17 mouse cellular contexts compared by ENCODE assay signal in genomic region chr7:78872831-78873230, GRCm38 (mm10). TPM values are rescaled to one million over a fixed set of nuclear protein-coding genes. Genes with fewer than 3 reads are reported as not detected.
"Had no signal": no experiment of that assay in that cellular context is flagged by ENCODE, and none has a peak within 500 bp of the region (broad histone marks: within the 10 kb centered on the region; RNA-seq: fewer than 3 reads in every experiment).

No protein-coding gene starts in this region.

- H3K4me2 ChIP-seq: lung, embryonic 14.5 days; midbrain, embryonic 12.5 days; neural tube, embryonic 13.5 days; neural tube, embryonic 15.5 days had no signal

- H3K9me3 ChIP-seq: midbrain, embryonic 10.5 days; midbrain, embryonic 12.5 days; neural tube, embryonic 13.5 days; neural tube, embryonic 15.5 days had no signal

- DNase-seq: lung, adult 18-20 months; lung, embryonic 14.5 days; lung, postnatal 10 days; lung, postnatal 4 days; midbrain, embryonic 14.5 days; retina, postnatal 1 day; right cerebral cortex, adult 18-20 months; right cerebral cortex, postnatal 25 days; spleen, adult 18-20 months; thymus, postnatal 14 days; thymus, postnatal 36 days had no signal

- H3K27me3 ChIP-seq: midbrain, embryonic 12.5 days; neural tube, embryonic 13.5 days; neural tube, embryonic 15.5 days had no signal

- ATAC-seq: midbrain, embryonic 16.5 days had no signal

- H3K4me3 ChIP-seq: midbrain, embryonic 10.5 days; midbrain, embryonic 12.5 days; myocyte; neural tube, embryonic 13.5 days; neural tube, embryonic 15.5 days had no signal

- H3K4me1 ChIP-seq: midbrain, embryonic 10.5 days; midbrain, embryonic 12.5 days; neural tube, embryonic 13.5 days; neural tube, embryonic 15.5 days had no signal

- H3K9ac ChIP-seq: lung, embryonic 14.5 days; midbrain, embryonic 12.5 days; neural tube, embryonic 13.5 days; neural tube, embryonic 15.5 days had no signal

- H3K36me3 ChIP-seq: midbrain, embryonic 10.5 days; midbrain, embryonic 12.5 days; neural tube, embryonic 13.5 days; neural tube, embryonic 15.5 days had no signal

- H3K27ac ChIP-seq: midbrain, embryonic 10.5 days; midbrain, embryonic 12.5 days; neural tube, embryonic 13.5 days; neural tube, embryonic 15.5 days had no signal

RNA-seq across cellular contexts. Expression of gene Isg20, which starts 40.4 kb away (rescaled TPM):
- polyA plus RNA-seq: neural tube, embryonic 13.5 days had no signal
